Mouse (Mus musculus) G1E-ER4 (cell line): ENCODE results near the gene Vhl. TPM values are rescaled to one million over a fixed set of nuclear protein-coding genes. Genes with fewer than 3 reads are reported as not detected.

Experiments
- GATA1 ChIP-seq: IDR thresholded peaks from one replicate; pipeline ENCODE4 v1.8.0; 2012; ENCODE audit warnings: low read length, inconsistent platforms
- polyA plus RNA-seq: library from polyadenylated mRNA; stranded (reverse); fragments of >175 nt; gene quantifications from 2 replicates; pipeline ENCODE4 v1.2.3, GENCODE M21; 2012

Vhl gene
- polyA plus RNA-seq, 1 experiment = 9.1 TPM

DNA sequence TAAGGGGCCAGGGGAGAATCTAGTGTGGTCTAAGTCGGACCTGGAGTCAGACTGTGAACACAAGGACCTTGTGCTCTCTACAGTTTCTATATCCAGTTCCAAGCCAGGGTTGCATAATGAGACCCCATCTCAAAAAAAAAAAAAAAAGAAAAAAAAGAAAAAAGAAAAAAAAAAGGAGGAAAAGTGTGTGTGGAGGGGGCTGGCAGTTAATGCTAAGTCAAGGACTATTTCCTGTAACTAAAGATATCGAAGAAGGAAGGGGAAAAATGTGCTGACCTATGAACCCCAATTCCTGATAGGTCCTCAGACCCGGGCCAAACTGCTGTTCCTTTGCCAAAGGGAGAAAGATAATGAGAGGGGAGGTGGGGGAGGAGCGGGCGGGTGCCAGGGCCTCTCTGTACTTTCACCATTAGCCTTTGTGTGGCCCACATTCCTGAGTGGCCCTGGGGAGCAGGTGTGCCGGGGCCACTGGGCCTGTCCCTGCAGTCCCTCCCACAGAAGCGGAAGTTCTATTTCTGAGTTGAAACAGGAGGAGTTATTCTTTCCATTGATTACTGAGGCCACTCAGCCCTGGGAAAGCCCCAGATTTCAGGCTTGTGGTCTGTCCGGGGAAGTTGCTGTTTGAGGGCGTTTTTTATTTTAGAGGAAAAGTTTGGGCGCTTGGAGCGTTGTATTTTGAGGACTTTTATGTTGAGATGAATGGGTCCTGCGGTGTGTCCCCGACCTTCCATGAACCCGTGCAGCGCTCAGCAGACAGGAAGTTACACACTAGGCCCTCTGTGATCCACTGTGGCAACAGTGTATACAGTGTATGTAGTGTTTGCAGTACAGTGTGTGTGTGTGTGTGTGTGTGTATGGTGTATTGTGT lies 44.8 kb downstream of the Vhl start:
- TF ChIP-seq GATA1 = no peak

DNA sequence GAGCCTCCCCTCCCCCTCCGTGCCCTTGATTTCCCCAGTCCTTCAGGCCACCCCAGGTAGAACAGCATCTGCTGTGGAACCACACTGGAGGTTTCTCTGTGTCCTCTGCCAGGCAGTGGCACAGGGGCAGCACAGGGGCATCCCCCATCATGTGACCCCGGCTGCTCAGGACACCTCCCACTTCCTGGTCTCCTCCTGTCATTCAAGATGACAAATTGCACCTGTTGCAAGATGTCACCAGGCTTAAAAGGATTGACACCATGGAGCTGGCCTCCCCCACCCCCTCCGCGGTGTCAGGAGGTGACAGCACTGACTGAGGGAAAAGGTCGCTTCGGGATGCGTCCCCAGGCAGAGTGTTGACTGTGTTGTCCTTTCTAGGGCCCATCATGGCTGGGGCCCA lies 46.1 kb downstream of the Vhl start:
- TF ChIP-seq GATA1 = no peak

DNA sequence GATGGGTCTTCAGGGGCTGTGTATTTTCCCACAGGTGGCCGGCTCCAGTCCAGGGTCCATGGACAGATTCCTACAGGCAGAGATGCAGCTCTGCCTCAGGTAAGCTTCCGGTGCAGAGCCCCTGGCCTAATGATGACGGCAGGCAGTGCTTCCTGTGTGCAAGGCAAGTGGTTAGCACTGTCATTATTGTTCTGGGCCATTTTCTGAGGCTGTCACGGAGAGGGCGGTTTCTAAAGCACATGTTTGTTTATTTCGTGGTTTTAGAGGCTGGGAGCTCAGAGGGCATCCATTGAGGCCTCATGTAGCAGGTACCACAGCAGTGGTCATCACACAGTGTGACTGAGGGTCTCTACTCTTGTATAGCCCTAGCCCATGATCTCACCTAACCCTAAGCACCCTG lies 49.2 kb downstream of the Vhl start:
- TF ChIP-seq GATA1 = no peak

DNA sequence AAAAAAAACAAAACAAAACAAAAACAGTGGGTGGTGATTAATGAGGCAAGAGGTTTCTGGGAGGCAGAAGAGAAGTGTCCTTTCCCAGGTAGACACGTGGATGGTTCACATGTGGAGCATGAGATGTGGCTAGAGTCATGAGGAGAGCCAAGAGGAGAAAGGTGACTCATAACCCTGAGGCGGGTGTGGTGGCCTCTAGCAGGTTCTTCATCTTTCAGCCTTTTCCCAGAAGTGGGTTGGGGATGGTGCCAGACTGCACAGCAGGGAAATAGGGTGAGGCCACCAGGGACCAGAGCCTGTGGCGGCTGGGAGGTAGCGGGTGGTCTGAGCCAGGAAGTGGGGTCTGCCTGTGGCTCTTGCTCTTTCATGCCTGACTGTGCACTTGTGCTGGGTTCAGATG lies 51.5 kb downstream of the Vhl start:
- TF ChIP-seq GATA1 = no peak

DNA sequence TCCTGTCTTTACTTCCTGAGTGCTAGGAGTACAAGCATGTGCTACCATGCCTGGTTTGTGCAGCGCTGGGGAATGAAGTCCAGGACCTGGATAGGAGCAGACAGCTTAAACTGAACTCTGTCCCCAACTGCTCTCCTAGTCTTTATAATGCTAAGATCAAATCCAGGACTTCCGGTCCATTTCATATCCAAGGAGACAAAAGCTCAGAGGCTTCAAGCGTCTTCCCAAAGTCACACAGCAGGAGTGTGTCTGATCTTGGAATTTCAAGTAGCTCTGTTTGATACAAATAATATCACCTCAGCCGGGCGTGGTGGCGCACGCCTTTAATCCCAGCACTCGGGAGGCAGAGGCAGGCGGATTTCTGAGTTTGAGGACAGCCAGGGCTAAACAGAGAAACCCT lies 52.2 kb downstream of the Vhl start:
- no peak for TF ChIP-seq GATA1

DNA sequence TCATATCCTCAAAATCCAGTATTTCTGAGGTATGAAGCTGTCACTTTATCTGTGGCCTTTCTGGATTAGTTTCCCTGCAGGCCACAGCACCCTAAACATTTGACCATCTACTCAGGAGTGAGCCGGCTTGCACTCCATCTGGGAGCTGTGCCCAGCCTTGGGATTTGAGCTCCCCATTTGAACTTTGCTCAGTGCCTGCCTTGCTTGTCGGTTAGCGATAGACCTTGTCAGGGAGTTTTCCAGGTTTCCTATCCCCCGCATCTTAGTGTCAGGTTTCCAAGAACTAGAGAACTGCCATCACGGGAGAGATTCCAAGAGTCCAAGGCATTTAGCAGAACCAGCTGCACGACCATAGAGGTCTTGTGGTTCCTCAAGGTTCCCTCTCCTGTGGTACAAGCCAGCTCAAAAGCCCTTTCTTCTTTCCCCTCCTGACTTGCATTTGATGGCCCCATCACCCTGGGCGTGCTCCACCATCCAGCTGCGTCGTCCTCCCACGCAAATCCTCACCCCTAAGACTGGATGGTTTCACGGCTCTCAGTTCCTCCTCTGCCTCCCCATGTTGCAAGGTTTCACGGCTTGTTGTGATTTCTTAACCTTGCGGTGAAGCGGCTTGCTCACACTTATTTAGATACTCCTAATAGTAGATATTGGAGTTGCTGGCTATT lies 53.4 kb downstream of the Vhl start:
- no peak for TF ChIP-seq GATA1

DNA sequence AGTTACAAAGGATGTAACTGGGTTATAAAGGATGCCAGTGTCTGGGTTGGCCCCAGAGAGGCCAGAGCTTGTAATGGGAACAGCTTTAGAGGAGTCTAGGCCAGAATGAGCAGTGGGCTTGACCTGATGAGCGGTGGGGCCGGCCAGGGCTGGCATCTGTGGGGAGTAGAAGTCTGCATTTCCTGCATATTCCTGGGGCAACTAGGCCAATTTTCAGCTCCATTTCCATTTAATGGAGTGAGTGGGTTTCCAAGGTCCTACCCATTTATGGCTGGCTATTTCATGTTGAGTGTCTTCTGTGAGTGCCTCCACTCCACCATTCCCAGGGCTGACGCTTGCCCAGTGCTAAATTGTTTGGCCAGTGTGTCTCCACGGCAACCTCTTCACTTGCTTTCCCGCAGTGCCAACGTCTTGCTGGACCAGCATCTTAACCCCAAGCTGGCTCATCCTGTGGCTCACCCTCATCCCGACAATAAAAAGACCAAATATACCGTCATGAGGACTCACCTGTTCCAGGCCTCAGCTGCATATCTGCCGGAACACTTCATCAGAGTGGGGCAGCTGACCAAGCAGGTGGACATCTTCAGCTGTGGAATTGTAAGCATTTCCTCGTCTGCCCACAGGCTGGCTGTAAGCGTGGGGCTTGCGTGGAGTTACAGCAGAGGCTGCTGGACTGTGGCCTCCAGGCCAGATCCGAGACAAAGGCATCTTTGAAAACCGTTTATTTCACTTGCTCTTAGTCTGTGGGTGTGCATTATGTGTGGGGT lies 54.7 kb downstream of the Vhl start:
- no peak for TF ChIP-seq GATA1

DNA sequence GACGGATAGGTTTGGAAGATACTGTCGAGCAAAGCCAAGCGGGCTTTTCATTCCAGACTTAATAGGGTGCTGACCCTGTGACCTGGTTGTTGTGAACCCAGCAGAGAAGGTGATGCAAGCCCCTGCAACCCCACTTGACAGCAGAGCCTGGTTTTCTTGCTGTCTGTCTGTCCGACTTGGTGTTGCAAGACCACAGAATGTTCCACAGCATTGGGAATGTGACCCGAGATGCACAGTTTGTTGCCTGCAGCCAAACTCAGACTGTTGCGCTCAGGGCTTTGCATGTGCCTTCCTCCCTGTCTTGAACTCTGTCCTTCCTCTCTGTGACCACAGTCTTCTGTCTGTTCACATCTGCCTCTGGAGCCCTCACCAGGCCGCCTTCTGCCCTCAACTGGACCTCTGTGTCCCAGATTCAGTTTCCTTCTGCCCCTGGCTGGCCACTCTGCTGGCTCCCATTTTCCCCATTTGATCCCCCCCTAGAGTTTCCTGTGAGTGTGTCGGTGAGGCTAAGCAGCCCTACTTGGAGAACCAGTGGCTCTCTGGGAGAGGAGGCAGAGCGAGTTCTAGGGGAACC lies 56.3 kb downstream of the Vhl start:
- no peak for TF ChIP-seq GATA1

Other genes with a start within 250 kb of the Vhl start
- 78.7 and 104 TPM in 2 replicates for gene Tada3, start 246.1 kb upstream of the Vhl start, polyA plus RNA-seq
- gene Arpc4, start 245.8 kb upstream of the Vhl start, polyA plus RNA-seq = 238 and 292 TPM in 2 replicates
- 4.8 and 6.1 TPM in 2 replicates for gene Ttll3, start 234.7 kb upstream of the Vhl start, polyA plus RNA-seq
- 159 and 183 TPM in 2 replicates for gene Rpusd3, start 204.6 kb upstream of the Vhl start, polyA plus RNA-seq
- gene Cidec, start 188.2 kb upstream of the Vhl start, polyA plus RNA-seq = not detected in 2 replicates
- 8.3 and 11.9 TPM in 2 replicates for gene Jagn1, start 181.4 kb upstream of the Vhl start, polyA plus RNA-seq
- not detected in 2 replicates for gene Il17re, start 165.5 kb upstream of the Vhl start, polyA plus RNA-seq
- 0.40 and 0.83 TPM in 2 replicates for gene Il17rc, start 152.5 kb upstream of the Vhl start, polyA plus RNA-seq
- 29.3 and 34.5 TPM in 2 replicates for gene Creld1, start 140.7 kb upstream of the Vhl start, polyA plus RNA-seq
- not detected in 2 replicates for gene Prrt3, start 122.0 kb upstream of the Vhl start, polyA plus RNA-seq
- 29.5 and 38.6 TPM in 2 replicates for gene Emc3, start 92.3 kb upstream of the Vhl start, polyA plus RNA-seq
- 0.94 and 1.4 TPM in 2 replicates for gene Fancd2, start 92.3 kb upstream of the Vhl start, polyA plus RNA-seq
- not detected in 2 replicates for gene Fancd2os, start 23.2 kb upstream of the Vhl start, polyA plus RNA-seq
- gene Brk1, start 19.2 kb upstream of the Vhl start, polyA plus RNA-seq = 29.9 and 32.0 TPM in 2 replicates
- gene Irak2, start 14.5 kb downstream of the Vhl start, polyA plus RNA-seq = 14.3 and 15.4 TPM in 2 replicates
- 42.7 and 55.8 TPM in 2 replicates for gene Tatdn2, start 73.1 kb downstream of the Vhl start, polyA plus RNA-seq
- gene Ghrl, start 95.9 kb downstream of the Vhl start, polyA plus RNA-seq = 0.42 TPM in 1 of 2 replicates, not detected in the other
- 23.5 and 49.6 TPM in 2 replicates for gene Sec13, start 116.8 kb downstream of the Vhl start, polyA plus RNA-seq